Mouse (Mus musculus): ENCODE measurements around the gene Eno4. TPM values are rescaled to one million over a fixed set of nuclear protein-coding genes. Genes with fewer than 3 reads are reported as not detected.

The Eno4 gene
- polyA plus RNA-seq, 1 experiment from 2014 or later: 0.24 TPM

DNA sequence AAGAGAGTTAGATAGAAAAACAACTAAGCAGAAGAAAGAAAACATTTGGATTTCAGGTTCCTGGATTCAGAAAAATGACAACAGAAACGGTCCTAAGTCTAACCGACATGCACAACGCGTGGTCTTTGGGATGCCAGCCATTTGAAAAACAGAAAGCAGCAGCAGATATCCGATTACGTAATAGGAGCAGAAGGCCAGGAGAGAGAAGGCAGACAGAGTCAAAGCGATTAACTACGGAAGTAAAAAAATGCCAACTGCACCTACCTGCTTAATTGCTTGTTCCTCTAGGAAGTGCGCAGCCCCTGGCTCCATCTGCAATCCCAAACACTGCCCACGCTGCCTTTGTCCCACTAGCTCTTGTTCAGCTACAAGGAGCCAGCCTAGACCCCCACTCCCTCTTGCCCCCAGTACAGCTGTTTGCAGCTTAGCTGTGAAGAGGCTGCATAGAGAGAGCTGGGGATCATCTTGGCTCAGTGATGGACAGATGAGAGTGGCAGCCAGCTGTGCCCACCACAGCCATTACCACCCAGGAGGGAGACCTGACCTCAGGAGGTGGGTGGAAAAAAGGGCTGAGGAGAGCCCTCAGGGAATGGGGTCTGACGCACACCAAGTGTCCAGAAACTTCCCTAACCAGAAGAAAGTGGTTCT is 32.1 kb downstream of the Eno4 start:
- no peaks in the 10 kb centered on the region for H3K9me3 ChIP-seq
- 33% methylated on average over 11 of the region's 11 CpGs for WGBS
- H3K27ac ChIP-seq: no peak overlapping the region
- H3K36me3 ChIP-seq: no peaks in the 10 kb centered on the region
- H3K4me1 ChIP-seq: peaks cover 20% of the 10 kb centered on the region
- H3K4me2 ChIP-seq: no peak overlapping the region
- H3K27me3 ChIP-seq: peaks cover 22% of the 10 kb centered on the region; the same call in 1 of the 2 replicates
- H3K4me3 ChIP-seq: no peak overlapping the region
- H3K9ac ChIP-seq: no peak overlapping the region
- no peak for ATAC-seq (ENCODE audit: insufficient number of reproducible peaks, insufficient read depth, low FRiP score, low TSS enrichment, low read depth)

DNA sequence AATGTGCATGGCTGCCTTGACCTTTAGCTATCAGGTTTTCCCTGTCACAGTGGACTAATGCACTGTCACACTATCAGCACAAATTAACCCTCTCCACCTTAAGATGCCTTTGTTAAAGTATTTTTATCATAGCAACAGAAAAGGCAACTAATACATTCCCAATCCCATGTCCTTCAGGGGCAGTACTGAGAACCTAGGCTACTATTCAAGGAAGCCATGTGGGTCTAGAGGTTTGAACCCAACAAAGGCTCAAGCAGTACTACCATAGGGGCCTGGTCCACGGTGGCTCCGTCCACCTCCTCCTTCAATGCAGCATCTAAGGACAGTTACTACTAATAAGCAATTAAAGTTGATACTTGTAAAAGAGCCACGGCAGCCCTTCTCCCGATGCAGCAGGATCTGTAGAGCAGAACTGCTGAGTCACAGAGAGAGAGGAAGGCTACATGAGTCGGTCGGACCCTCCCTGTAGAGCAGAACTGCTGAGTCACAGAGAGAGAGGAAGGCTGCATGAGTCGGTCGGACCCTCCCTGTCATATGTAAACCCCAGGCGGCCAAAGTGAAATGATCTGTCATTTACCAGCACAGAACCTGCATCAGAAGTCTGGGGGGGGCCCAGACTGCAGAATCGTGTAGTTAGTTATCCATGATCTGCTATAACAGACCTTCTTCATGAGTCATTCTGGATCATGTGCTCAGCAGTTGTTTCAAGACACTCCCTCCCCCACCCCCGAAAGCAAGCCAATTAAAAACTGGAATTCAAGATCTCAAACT is 35.4 kb downstream of the Eno4 start:
- Histone ChIP-seq H3K4me3 (no peak overlapping the region), H3K27me3 (peaks cover 31% of the 10 kb centered on the region), H3K9ac (no peak overlapping the region), H3K4me2 (no peak overlapping the region), H3K9me3 (no peaks in the 10 kb centered on the region), H3K36me3 (no peaks in the 10 kb centered on the region), H3K27ac (no peak overlapping the region), H3K4me1 (peaks cover 25% of the 10 kb centered on the region)
- no peak for ATAC-seq (ENCODE audit: insufficient number of reproducible peaks, insufficient read depth, low FRiP score, low TSS enrichment, low read depth)
- 45% methylated on average over 11 of the region's 11 CpGs for WGBS

DNA sequence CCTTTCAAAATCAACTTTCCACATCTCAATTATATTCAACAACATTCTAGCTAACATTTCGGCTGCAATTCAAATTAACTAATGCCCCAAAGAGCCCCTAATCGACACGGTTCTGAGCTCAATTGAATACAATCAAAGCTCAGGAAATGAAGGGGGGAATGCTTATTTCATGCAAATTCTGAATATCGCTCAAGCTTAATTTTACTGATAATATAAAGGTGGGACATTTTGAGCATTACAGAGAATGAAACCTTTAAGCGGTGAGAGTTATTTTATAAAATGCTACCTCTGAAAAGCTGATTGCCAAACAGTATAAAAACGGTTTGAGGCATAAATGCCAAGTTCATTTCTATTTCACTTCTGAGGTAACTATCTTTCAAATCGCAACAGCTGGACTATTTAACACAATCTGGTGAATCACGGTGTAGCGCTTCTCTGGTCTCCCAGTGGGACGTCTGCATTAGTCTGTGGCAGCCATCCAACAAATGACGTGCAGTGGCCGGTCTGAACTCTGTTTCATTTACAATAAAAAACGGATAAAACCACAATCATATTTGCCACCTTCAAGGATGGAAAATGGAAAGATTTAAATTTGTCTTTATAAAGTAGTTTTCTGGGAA is 36.3 kb downstream of the Eno4 start:
- Histone ChIP-seq H3K4me1 (peaks cover 25% of the 10 kb centered on the region), H3K9ac (no peak overlapping the region), H3K4me3 (no peak overlapping the region), H3K36me3 (no peaks in the 10 kb centered on the region), H3K9me3 (no peaks in the 10 kb centered on the region), H3K27ac (no peak overlapping the region), H3K27me3 (peaks cover 31% of the 10 kb centered on the region), H3K4me2 (peak overlapping the region; percentile 22; the same call in 1 of the 2 replicates)
- 32% methylated on average over 13 of the region's 13 CpGs for WGBS
- no peak for ATAC-seq (ENCODE audit: insufficient number of reproducible peaks, insufficient read depth, low FRiP score, low TSS enrichment, low read depth)

DNA sequence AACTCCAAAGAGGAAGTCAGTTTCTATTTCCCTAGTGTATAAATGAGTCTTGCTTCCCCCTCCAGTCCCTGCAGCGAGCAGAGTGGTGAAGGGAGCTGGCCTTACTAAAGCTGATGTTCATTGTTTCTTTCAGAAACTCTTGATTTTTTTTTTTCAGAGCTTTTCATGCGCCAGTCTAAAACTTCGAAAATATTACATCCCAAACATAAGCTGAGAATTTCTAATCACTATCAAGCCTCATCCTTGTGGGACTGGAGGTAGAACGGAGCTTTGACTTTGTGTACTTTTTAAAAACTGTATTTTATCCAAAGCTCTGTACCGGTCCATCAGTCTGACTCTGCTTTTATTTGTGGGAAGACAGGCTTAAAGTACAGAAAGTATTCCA is 36.8 kb downstream of the Eno4 start:
- Histone ChIP-seq H3K27me3 (peaks cover 34% of the 10 kb centered on the region), H3K36me3 (no peaks in the 10 kb centered on the region), H3K9me3 (no peaks in the 10 kb centered on the region), H3K9ac (no peak overlapping the region), H3K4me1 (peaks cover 21% of the 10 kb centered on the region), H3K4me2 (peak overlapping the region; percentile 22; the same call in 1 of the 2 replicates), H3K27ac (no peak overlapping the region), H3K4me3 (no peak overlapping the region)
- no peak for ATAC-seq (ENCODE audit: insufficient number of reproducible peaks, insufficient read depth, low FRiP score, low TSS enrichment, low read depth)
- 63% methylated on average over 5 of the region's 5 CpGs for WGBS

DNA sequence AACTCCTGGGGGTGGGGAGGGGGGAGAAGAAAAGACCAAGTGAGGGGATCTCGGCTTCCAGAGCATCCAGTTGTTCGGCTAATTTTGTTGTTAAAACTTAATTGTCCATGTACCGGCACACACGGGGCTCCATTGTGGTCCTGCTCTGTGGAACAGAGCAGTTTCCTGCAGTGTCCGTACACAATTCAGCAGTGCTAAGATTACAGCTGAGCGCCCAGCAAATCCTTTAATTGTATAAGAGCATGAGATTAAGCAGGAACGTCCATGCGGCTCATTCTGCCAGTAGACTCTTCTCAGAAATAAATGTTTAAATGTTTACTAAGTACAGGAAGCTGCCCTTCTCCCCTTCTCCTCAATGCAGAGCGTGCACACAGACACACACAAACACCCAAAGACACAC is 38.3 kb downstream of the Eno4 start:
- Histone ChIP-seq H3K27ac (no peak overlapping the region), H3K27me3 (peaks cover 43% of the 10 kb centered on the region), H3K9me3 (no peaks in the 10 kb centered on the region), H3K4me2 (peak overlapping the region; percentile 30; the same call in 1 of the 2 replicates), H3K4me3 (no peak overlapping the region), H3K9ac (no peak overlapping the region), H3K4me1 (peaks cover 15% of the 10 kb centered on the region; the same call in 1 of the 2 replicates), H3K36me3 (no peaks in the 10 kb centered on the region)
- WGBS: 21% methylated on average over 9 of the region's 9 CpGs
- ATAC-seq (ENCODE audit: insufficient number of reproducible peaks, insufficient read depth, low FRiP score, low TSS enrichment, low read depth): no peak

DNA sequence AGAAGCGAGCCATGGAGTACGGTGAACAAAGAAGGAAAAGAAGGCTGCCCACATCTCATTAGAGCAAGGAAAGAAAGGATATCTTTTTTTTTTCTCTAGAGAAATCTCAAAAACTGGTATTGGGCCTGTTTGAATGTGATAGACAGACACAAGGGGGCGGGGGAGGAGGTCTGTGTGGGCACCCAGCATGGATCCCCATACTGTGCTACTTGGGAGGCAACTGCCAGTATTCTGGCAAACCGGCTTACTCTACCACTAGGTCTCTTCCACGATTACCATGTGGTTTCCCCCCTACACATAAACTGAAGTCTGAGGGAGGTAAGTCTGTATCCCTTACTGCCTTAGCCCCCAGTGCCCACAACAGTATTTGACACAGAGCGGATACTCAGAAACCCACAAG is 59.6 kb downstream of the Eno4 start:
- H3K27me3 ChIP-seq: no peaks in the 10 kb centered on the region
- no peak overlapping the region for H3K4me2 ChIP-seq
- no peak overlapping the region for H3K9ac ChIP-seq
- H3K36me3 ChIP-seq: no peaks in the 10 kb centered on the region
- no peak for ATAC-seq (ENCODE audit: insufficient number of reproducible peaks, insufficient read depth, low FRiP score, low TSS enrichment, low read depth)
- no peaks in the 10 kb centered on the region for H3K9me3 ChIP-seq
- no peaks in the 10 kb centered on the region for H3K4me1 ChIP-seq
- H3K4me3 ChIP-seq: no peak overlapping the region
- H3K27ac ChIP-seq: no peak overlapping the region
- 86% methylated on average over 6 of the region's 6 CpGs for WGBS

DNA sequence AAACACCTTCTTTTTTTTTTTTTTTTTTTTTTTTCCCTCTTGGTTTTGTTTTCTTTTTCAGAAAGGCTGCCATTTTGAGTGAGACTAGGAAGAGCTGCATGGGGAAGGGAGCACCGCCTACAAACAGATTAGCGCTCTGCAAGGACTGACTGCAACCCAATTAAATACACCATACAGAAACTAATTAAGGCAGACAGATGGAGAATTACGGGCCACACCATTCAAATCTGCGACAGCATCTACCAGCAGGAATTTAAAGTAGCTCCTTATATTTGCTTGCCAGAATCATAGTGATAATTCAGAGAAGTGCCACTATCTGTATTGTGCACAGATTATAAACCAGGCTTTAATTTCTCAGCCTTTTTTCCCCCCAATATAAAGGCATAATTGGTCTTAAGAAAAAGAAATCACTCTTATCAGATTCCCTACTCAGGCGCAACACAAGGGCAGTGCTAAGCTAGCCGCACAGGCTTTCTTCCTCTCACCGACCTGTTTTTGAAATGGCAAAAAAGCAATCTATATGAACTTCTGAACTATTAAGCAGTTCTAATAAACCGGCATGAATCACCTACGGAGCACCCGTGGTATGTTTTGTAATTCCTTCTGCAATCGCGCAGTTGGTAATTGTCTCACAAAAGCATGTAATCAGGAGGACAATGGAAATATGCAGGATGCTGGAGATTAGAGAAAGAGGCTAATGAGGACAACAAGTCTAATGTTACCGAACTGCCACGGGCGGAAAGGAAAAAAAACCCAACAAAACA is 63.5 kb downstream of the Eno4 start:
- Histone ChIP-seq H3K4me2 (no peak overlapping the region), H3K4me1 (no peaks in the 10 kb centered on the region), H3K4me3 (no peak overlapping the region), H3K36me3 (no peaks in the 10 kb centered on the region), H3K9ac (no peak overlapping the region), H3K27me3 (no peaks in the 10 kb centered on the region), H3K9me3 (no peaks in the 10 kb centered on the region), H3K27ac (no peak overlapping the region)
- no peak for ATAC-seq (ENCODE audit: insufficient number of reproducible peaks, insufficient read depth, low FRiP score, low TSS enrichment, low read depth)
- 54% methylated on average over 15 of the region's 15 CpGs for WGBS

DNA sequence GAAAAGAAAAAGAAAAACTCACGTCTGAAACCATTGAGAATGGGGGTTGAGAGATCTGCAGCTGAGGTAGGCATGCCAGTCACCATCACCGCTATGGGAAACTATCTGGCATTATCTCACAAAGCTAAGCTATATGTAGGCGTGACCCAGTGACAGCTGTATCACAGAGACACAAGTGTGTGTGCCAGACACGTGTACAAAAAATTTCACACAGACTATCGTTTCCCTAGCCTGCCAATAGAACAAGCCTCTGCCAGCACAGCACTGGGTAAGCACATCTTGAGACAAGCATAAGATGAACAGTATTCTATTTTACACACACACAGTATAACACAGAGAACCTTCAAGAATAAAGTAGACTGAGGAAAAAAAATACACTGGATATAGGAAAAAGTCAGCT is 67.6 kb downstream of the Eno4 start:
- no peak overlapping the region for H3K9ac ChIP-seq
- H3K9me3 ChIP-seq: no peaks in the 10 kb centered on the region
- no peaks in the 10 kb centered on the region for H3K36me3 ChIP-seq
- WGBS: 77% methylated on average over 5 of the region's 5 CpGs
- H3K4me1 ChIP-seq: no peaks in the 10 kb centered on the region
- H3K4me3 ChIP-seq: no peak overlapping the region
- H3K27ac ChIP-seq: no peak overlapping the region
- no peak for ATAC-seq (ENCODE audit: insufficient number of reproducible peaks, insufficient read depth, low FRiP score, low TSS enrichment, low read depth)
- no peaks in the 10 kb centered on the region for H3K27me3 ChIP-seq
- H3K4me2 ChIP-seq: no peak overlapping the region

Small RNA genes within 50 kb of the gene (microRNA-seq; reads per million reads assigned to microRNA genes)
- gene Mir3086: 3.7 reads per million, percentile 15 among the genes with 10 or more reads in this experiment

Other genes with a start within 250 kb of the Eno4 start
- 3.1 TPM in 1 of 2 replicates, not detected in the other for gene Pnliprp1, start 214.5 kb upstream of the Eno4 start, polyA plus RNA-seq (2015; fragmentation: Nextera tagmentation; extraction: Ambion mirVana)
- gene Pnliprp2, start 183.7 kb upstream of the Eno4 start, polyA plus RNA-seq (2015; fragmentation: Nextera tagmentation; extraction: Ambion mirVana): not detected in 2 replicates
- gene 1700019N19Rik, start 149.0 kb upstream of the Eno4 start, polyA plus RNA-seq (2015; fragmentation: Nextera tagmentation; extraction: Ambion mirVana): not detected in 2 replicates
- 3.8 and 4.7 TPM in 2 replicates for gene Hspa12a, start 229 bp downstream of the Eno4 start, polyA plus RNA-seq (2015; fragmentation: Nextera tagmentation; extraction: Ambion mirVana)
- gene Shtn1, start 132.7 kb downstream of the Eno4 start, polyA plus RNA-seq (2015; fragmentation: Nextera tagmentation; extraction: Ambion mirVana): 3.0 and 3.9 TPM in 2 replicates
- gene Vax1, start 226.6 kb downstream of the Eno4 start, polyA plus RNA-seq (2015; fragmentation: Nextera tagmentation; extraction: Ambion mirVana): not detected in 2 replicates

Data from embryonic facial prominence, embryonic 13.5 days (tissue).